Mouse (Mus musculus) liver, embryonic 16.5 days (tissue): ENCODE results near the gene Dbil5. TPM values are rescaled to one million over a fixed set of nuclear protein-coding genes. Genes with fewer than 3 reads are reported as not detected.
A peak's percentile ranks its signal among the peaks of the same experiment; 100 is the strongest.

ENCODE experiments used
- ATAC-seq: fragments of 200-750 bp; cut with Nextera tagmentation; 2 replicates; pipeline ENCODE4 v1.8.0; 2017; ENCODE audit warnings: low read depth, mild to moderate bottlenecking, moderate number of reproducible peaks, moderate library complexity
- H3K27ac ChIP-seq: fragments of 300-500 bp; sonication (generic); 2 replicates; pipeline ENCODE4 v1.5.1; 2014; ENCODE audit warnings: mild to moderate bottlenecking, low read length
- H3K27me3 ChIP-seq: fragments of 300-500 bp; sonication (generic); 2 replicates; pipeline ENCODE4 v1.6.1; 2014; ENCODE audit warnings: low read depth, low read length, mixed read lengths; ENCODE audit not compliant: control insufficient read depth, insufficient read depth
- H3K36me3 ChIP-seq: fragments of 300-500 bp; sonication (generic); 2 replicates; pipeline ENCODE4 v1.6.1; 2014; ENCODE audit warnings: mild to moderate bottlenecking; ENCODE audit not compliant: control insufficient read depth, insufficient read depth
- H3K4me1 ChIP-seq: fragments of 300-500 bp; sonication (generic); 2 replicates; pipeline ENCODE4 v1.6.1; 2014; ENCODE audit warnings: low read depth, low read length, mixed read lengths; ENCODE audit not compliant: control insufficient read depth
- H3K4me2 ChIP-seq: fragments of 300-500 bp; sonication (generic); 2 replicates; pipeline ENCODE4 v1.6.1; 2014; ENCODE audit warnings: low read depth, low read length, mixed read lengths
- H3K4me3 ChIP-seq: fragments of 300-500 bp; sonication (generic); 2 replicates; pipeline ENCODE4 v1.5.1; 2014; ENCODE audit warnings: low read depth, mild to moderate bottlenecking, low read length
- H3K9ac ChIP-seq: fragments of 300-500 bp; sonication (generic); 2 replicates; pipeline ENCODE4 v1.6.1; 2014; ENCODE audit warnings: low read depth, low read length
- H3K9me3 ChIP-seq: fragments of 300-500 bp; sonication (generic); replicated peaks from 2 replicates; pipeline ENCODE4 v1.6.1; 2016; ENCODE audit warnings: low read length; ENCODE audit not compliant: control insufficient read depth
- WGBS: fragments of 180-500 bp; shearing (Covaris S2); extraction: QIAGEN DNeasy Blood & Tissue Kit; methylation state at CpG from one replicate; pipeline ENCODE4 v1.1.7; 2014; ENCODE audit not compliant: insufficient replicate concordance; 5-methylcytosine and 5-hydroxymethylcytosine counted together
- polyA plus RNA-seq: library from polyadenylated mRNA; unstranded; fragments of >200 nt; fragmentation: Nextera tagmentation; extraction: Ambion mirVana; gene quantifications from 2 replicates; pipeline ENCODE4 v1.2.1, GENCODE M21; 2015

Dbil5 gene
- polyA plus RNA-seq, result 0.15 and 0.22 TPM in 2 replicates

DNA sequence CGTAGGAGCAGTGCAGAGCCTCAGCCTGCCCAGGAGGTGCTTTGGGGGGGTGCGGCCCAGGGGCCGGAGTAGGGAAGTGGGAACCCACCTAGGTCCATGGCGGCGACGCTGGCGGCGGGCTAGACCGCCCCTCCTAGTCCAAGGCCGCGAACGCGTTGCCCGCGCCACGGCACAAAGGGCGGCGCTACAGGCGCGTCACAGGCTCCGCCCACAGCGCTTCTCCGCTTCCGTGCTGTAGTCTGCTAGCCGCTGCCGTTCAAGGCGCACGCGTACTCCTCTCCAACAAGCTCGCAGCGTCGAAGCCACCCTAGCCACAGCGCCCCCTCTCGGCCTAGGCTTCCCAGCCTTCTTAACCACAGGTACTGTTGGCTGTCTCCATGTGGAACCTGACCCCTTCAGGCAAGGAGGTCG is at the start of gene Dbil5, which contains the start of gene Gemin4:
TSS of gene Dbil5 (plus strand) at position 219 of the 411 bp plus-strand sequence.
TSS of gene Gemin4 (minus strand) at position 275 of the 411 bp plus-strand sequence.
- Histone ChIP-seq H3K36me3 (peaks cover 6% of the 10 kb centered on the region), H3K4me2 (peak within 1 kb of the TSS; percentile 94), H3K27ac (peak within 1 kb of the TSS; percentile 67), H3K4me3 (peak within 1 kb of the TSS; percentile 84), H3K9ac (peak within 1 kb of the TSS; percentile 88), H3K4me1 (peaks cover 14% of the 10 kb centered on the region), H3K27me3 (no peaks in the 10 kb centered on the region), H3K9me3 (no peaks in the 10 kb centered on the region)
- peak; percentile 98 for ATAC-seq
- under 1% methylated on average over 35 of the region's 35 CpGs for WGBS

DNA sequence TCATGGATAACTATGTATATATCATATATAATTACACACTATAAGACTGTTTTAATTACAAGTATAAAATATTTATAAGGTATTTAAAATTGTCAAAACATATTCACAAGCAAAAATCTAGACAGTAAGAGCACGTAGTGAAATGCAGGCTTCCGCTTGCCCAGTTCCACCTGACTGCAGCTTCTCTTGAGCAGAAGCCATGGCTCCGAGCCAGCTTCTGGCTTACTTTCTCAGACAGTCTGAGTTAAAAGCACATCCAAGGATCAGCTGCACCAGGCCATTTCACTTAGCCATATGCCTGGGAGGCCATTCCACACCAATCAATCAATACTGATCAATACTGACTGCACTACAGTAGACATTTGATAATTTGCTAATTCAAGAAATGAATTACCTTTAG is 48.4 kb upstream of the Dbil5 start:
- H3K27me3 ChIP-seq, result no peaks in the 10 kb centered on the region
- H3K27ac ChIP-seq, result no peak overlapping the region
- WGBS, result 82% methylated on average over 3 of the region's 3 CpGs
- peaks cover 4% of the 10 kb centered on the region; the same call in 1 of the 2 replicates for H3K36me3 ChIP-seq
- no peaks in the 10 kb centered on the region for H3K9me3 ChIP-seq
- no peak overlapping the region for H3K9ac ChIP-seq
- no peak overlapping the region for H3K4me2 ChIP-seq
- ATAC-seq, result no peak
- H3K4me3 ChIP-seq, result no peak overlapping the region
- H3K4me1 ChIP-seq, result peaks cover 3% of the 10 kb centered on the region

DNA sequence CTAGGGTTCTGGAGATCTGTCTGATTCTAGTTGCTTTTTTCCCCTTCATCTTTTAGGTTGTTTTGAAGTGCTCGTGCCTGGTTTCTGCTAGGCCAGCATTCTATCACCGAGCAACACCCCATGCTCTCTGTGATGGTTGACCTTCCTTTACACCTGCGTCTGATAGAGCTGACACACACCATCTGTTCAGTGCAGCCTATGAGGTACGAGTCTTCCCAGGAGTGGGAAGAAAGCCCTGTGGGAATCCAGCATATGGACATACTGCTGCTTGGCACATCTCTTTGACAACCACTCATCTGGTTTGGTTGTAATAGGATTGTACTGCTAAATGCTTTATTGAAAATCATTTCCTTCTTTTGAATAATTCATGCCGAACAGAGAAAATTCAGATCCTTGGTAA is 47.2 kb upstream of the Dbil5 start:
- Histone ChIP-seq H3K27ac (no peak overlapping the region), H3K27me3 (no peaks in the 10 kb centered on the region), H3K4me2 (no peak overlapping the region), H3K4me1 (peaks cover 3% of the 10 kb centered on the region), H3K9ac (no peak overlapping the region), H3K36me3 (peaks cover 4% of the 10 kb centered on the region; the same call in 1 of the 2 replicates), H3K9me3 (no peaks in the 10 kb centered on the region), H3K4me3 (no peak overlapping the region)
- WGBS, result 67% methylated on average over 5 of the region's 5 CpGs
- ATAC-seq, result no peak

DNA sequence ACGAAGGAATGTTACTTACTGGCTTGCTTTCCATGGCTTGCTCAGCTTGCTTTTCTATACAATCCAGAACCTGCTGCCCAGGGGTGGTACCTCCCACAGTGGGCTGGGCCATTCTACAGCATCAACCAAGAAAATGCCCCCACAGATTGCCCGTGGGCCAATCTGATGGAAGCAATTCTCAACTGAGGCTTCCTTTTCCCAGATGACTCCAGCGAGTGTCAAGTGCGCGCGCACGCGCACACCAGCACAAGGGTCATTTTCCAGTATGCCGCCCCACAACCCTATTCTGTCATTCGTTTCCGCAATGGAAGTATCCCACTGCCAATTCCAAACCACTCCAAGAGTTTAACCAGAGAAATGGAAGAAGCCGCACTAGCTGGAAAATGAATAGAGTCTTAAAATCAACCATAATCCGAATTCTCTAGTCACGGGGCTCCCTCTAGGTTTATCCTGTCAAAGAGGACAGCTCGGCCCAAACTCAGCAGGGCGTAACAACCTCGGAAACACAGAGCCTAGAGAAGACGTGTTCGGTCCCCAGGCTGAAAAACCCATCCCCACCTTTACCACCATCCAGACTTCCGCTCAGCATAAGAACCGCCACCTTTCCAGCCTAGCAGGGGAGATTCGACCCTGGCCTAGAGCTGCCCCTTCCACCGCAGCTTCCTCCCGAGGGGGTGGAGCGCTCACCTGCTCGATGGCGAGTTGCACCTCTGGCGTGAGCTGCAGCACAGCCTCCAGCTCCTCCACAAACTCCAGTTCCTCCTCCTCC is 38.5 kb upstream of the Dbil5 start:
- peak overlapping the region; percentile 93 for H3K4me3 ChIP-seq
- peak; percentile 77 for ATAC-seq
- peaks cover 5% of the 10 kb centered on the region for H3K4me1 ChIP-seq
- peak overlapping the region; percentile 81 for H3K9ac ChIP-seq
- WGBS, result 1% methylated on average over 28 of the region's 28 CpGs
- H3K4me2 ChIP-seq, result peak overlapping the region; percentile 90
- no peaks in the 10 kb centered on the region for H3K27me3 ChIP-seq
- no peaks in the 10 kb centered on the region for H3K9me3 ChIP-seq
- H3K27ac ChIP-seq, result peak overlapping the region; percentile 70
- no peaks in the 10 kb centered on the region for H3K36me3 ChIP-seq

DNA sequence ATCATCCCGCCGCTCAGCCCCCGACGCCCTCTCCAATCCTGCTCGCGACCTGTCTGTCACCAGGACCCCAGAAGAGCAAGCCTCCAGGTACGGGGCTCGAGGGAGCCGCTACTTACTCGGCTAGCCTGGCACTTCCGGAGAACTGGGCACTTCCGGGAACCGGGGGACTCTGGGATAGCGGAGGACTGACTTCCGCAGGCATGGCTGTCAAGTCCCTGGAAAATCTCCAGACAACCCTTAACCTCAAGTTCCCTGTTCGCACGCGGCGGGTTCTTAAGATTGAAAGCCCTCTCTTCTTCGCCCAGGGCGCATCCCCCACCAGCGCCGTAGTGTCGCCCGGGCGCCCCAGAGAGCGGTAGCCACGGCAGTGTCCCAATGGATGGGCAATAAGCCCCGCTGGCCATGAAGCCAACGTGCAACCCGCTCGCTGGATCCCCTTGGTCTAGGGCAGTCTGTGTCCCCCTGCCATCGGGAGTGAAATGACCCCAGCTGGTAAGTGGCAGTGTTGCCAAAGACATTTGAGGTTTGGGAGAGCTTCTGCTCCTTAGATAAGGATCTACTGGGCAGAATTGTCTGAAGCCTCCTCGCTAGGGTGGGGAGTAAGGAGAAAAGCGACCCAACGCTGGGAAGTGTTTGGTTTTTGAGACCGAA is 37.8 kb upstream of the Dbil5 start, which contains the start of the genes Vps53 and Fam57a:
TSS of gene Vps53 (minus strand) at position 153 of the 651 bp plus-strand sequence.
TSS of gene Fam57a (plus strand) at position 177 of the 651 bp plus-strand sequence.
- ATAC-seq, result peak; percentile 91
- peaks cover 5% of the 10 kb centered on the region for H3K4me1 ChIP-seq
- H3K4me2 ChIP-seq, result peak within 1 kb of the TSS; percentile 90
- peak within 1 kb of the TSS; percentile 81 for H3K9ac ChIP-seq
- peak within 1 kb of the TSS; percentile 70 for H3K27ac ChIP-seq
- no peaks in the 10 kb centered on the region for H3K27me3 ChIP-seq
- no peaks in the 10 kb centered on the region for H3K9me3 ChIP-seq
- no peaks in the 10 kb centered on the region for H3K36me3 ChIP-seq
- H3K4me3 ChIP-seq, result peak within 1 kb of the TSS; percentile 93
- under 1% methylated on average over 37 of the region's 37 CpGs for WGBS

DNA sequence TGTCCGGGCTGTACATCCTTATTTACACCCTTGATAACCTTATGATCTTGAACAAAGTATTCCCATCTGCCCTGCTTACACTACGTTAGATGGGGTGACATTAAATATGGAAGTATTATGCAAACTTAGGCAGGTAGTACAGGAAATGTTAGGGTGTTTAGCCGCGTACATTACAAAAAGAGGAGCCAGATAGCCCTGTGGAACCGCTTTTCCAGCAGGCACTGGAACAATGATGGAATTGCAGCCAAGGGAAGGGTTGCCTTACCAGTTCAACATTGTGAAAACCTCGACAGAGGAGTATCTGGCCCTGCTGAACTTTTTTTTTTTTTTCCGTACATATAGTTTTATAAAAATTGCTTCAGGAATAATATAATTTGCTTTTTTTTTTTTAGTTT is 37.3 kb upstream of the Dbil5 start:
- no peak overlapping the region for H3K27ac ChIP-seq
- WGBS, result 11% methylated on average over 7 of the region's 7 CpGs

DNA sequence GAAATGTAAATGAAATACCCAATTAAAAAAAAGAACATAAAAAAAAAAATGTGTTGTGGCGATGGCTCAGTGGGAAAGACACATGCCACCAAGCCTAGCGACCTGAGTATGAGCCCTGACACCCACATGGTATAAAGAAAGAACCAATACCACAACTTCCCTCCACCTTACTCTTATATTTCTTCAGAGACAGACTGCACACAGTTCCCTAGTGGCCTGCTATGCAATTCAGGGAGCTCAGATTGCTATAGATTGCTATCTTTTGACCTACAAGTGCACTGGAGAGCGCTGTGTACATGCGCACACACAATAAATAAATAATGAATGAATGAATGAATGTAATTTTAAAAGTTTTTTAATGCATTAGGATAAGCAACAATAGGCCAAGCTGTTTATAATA is 33.7 kb upstream of the Dbil5 start:
- Histone ChIP-seq H3K36me3 (no peaks in the 10 kb centered on the region), H3K27me3 (no peaks in the 10 kb centered on the region), H3K9me3 (no peaks in the 10 kb centered on the region), H3K27ac (no peak overlapping the region), H3K9ac (no peak overlapping the region), H3K4me2 (no peak overlapping the region), H3K4me3 (no peak overlapping the region), H3K4me1 (no peaks in the 10 kb centered on the region; the same call in 1 of the 2 replicates)
- no peak for ATAC-seq
- 73% methylated on average over 4 of the region's 4 CpGs for WGBS

More for the DNA sequence above, 37.3 kb upstream of the Dbil5 start:
- H3K36me3 ChIP-seq, result no peaks in the 10 kb centered on the region
- H3K4me1 ChIP-seq, result peaks cover 5% of the 10 kb centered on the region
- ATAC-seq, result no peak
- H3K9ac ChIP-seq, result peak overlapping the region; percentile 81
- peak overlapping the region; percentile 90 for H3K4me2 ChIP-seq
- no peaks in the 10 kb centered on the region for H3K27me3 ChIP-seq
- peak overlapping the region; percentile 93 for H3K4me3 ChIP-seq
- no peaks in the 10 kb centered on the region for H3K9me3 ChIP-seq

DNA sequence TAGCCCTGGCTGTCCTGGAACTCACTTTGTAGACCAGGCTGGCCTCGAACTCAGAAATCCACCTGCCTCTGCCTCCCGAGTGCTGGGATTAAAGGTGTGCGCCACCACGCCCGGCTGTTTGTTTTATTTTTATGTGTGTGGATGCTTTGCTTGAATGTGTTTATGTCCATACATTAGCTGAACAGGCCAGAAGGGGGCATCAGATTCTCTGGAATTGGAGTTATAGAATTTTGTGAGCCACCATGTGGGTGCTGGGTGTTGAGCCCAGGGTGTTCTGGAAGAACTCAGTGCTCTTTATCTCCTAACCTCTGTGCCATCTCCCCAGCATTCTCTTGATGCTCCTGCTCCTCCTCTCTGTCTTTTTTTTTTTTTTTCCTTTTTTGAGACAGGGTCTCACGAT is 30.5 kb upstream of the Dbil5 start:
- ATAC-seq, result no peak
- Histone ChIP-seq H3K27ac (no peak overlapping the region), H3K9ac (no peak overlapping the region), H3K36me3 (no peaks in the 10 kb centered on the region), H3K4me3 (no peak overlapping the region), H3K4me1 (no peaks in the 10 kb centered on the region), H3K9me3 (no peaks in the 10 kb centered on the region), H3K4me2 (no peak overlapping the region), H3K27me3 (no peaks in the 10 kb centered on the region)
- WGBS, result 71% methylated on average over 6 of the region's 6 CpGs
